Mouse (Mus musculus): Measurements from ENCODE around the gene Gm1043. TPM values are rescaled to one million over a fixed set of nuclear protein-coding genes. Genes with fewer than 3 reads are reported as not detected.
A peak's percentile ranks its signal among the peaks of the same experiment; 100 is the strongest.

Gene Gm1043
- total RNA-seq, 2 experiments from 2014 or later = not detected

DNA sequence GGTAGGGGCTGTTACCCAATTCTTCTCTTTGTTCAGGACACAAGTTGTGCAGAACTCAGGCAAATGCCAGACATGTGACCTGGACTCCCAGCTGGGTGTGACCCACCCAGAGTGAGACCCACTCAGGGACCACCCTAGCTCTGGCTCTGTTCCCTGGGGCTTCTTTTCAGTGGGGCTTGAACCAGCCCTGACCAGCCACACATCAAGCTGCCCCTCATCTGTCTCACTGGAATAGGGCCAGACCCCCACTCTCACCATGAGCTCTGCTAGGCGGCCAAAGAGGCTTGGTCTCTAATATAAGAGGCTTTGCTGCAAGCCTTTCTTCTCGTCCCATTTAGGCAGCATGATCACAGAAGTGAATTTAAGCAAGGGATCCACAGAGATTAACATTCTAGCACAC, 121.2 kb downstream of the Gm1043 start:
- no peak for DNase-seq

GRCm38 (mm10) chr5:37212938-37213708, 128.0 kb downstream of the Gm1043 start:
- no peak for DNase-seq

- no peak for DNase-seq
Observed at GRCm38 (mm10) chr5:37213709-37214103, 128.5 kb downstream of the Gm1043 start.

- no peak for DNase-seq
Observed at GRCm38 (mm10) chr5:37214614-37215013, 129.4 kb downstream of the Gm1043 start.

DNA sequence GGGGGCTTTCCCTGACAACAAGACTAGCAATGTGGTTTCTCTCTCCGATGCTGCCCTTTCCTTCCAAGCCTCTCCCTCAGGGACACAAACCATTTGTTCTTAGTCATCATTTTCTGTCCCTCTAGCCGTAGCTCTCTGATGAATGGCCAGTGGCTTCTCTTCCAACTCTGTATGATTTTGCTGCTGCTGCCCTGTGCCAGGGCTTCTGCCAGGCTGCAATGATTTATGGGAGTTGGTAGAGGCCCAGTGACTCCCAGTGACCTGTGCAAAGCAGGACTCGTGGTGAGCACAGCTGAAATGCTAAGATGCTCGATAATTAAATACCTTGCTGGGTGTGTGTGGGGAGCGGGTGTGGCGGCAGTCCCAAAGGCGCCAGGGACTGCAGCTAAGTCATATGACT, 130.1 kb downstream of the Gm1043 start:
- DNase-seq = no peak

DNA sequence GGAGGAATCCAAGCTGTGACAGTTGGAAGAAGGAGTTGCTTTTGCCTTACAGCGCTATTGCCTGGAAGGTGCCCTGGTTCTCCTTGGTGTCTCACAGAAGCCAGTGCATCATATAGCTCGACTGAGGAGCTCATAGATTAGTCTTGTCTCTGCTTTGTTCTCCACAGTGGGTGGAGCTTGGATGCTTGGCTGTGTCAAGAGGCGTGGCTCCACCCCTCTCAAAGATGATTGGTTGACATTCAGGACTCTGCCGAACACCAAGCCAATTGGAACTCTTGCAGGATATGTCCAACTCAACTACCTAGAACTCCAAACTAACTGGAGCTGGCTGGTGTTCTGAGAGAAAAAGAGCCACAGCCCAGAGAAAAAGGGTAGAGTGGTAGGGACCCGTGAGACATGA, 134.4 kb downstream of the Gm1043 start:
- no peak for DNase-seq

DNA sequence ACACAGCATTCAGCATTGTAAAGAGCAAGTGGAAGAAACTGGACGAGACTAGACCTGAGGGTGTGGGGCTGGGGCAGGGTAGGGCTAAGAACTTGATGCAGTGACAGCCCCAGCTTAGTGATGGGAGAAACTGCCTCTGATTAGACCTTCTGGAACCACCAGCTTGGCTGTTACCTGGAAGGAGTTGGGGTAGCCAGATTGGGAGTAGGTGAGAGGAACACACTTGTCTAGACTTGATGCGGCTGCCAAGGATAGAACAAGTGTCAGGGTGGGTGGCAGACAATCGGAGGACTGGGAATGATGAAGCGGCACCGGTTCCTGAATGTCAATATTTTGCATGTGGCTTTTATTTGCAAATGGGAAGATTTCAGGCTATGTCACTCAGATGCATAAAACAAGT, 135.4 kb downstream of the Gm1043 start:
- DNase-seq = no peak

GRCm38 (mm10) chr5:37221563-37221962, 136.4 kb downstream of the Gm1043 start:
- DNase-seq = no peak

DNA sequence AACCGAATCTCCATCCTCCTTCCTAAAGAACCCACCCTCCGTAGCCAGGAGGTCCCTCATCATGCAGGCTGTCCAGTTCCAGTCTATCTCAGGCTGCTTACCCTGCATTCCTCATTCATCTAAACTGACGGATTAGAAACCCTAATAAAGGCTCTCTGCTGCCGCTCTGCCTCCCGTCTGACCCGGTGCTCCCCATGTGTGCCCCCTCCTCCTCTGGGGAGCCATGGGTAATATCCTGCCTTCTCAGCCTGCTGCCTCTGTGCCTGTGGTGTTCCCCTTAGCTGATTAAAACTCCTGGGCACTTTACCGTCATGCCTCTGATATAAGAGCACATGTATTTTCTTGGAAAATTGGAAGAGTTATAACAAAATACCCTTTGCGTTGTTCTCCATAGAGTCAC, 137.1 kb downstream of the Gm1043 start:
- no peak for DNase-seq

GRCm38 (mm10) chr5:37225708-37226107, 140.5 kb downstream of the Gm1043 start:
- no peak for DNase-seq

- DNase-seq = no peak
Observed at GRCm38 (mm10) chr5:37227956-37228680, 142.9 kb downstream of the Gm1043 start.

- no peak for DNase-seq
Observed at GRCm38 (mm10) chr5:37228894-37229293, 143.7 kb downstream of the Gm1043 start.

- DNase-seq = no peak
Observed at GRCm38 (mm10) chr5:37233010-37233557, 147.9 kb downstream of the Gm1043 start.

- no peak for DNase-seq
Observed at GRCm38 (mm10) chr5:37238654-37239053, 153.5 kb downstream of the Gm1043 start.

DNA sequence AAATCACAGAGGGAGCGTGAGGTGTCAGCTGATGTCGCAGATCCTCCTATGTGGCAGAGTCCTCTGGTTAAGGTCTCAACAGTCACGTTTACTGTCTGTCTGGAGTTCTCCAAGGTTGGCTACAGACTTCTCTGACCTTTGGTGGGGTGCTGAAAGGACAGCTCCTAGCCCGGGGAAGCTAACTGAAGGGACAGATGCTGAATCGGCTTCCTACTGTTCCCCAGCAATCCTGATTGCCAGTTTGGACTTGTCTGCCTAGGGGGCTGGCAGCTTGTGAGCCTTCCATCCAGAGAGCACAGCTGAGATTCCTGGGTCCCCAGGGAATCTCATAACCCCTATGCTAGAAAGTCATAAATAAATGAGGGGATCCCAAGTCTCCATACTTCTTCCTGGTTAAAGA, 155.4 kb downstream of the Gm1043 start:
- DNase-seq = no peak

- no peak for DNase-seq
Observed at GRCm38 (mm10) chr5:37241224-37241623, 156.1 kb downstream of the Gm1043 start.

DNA sequence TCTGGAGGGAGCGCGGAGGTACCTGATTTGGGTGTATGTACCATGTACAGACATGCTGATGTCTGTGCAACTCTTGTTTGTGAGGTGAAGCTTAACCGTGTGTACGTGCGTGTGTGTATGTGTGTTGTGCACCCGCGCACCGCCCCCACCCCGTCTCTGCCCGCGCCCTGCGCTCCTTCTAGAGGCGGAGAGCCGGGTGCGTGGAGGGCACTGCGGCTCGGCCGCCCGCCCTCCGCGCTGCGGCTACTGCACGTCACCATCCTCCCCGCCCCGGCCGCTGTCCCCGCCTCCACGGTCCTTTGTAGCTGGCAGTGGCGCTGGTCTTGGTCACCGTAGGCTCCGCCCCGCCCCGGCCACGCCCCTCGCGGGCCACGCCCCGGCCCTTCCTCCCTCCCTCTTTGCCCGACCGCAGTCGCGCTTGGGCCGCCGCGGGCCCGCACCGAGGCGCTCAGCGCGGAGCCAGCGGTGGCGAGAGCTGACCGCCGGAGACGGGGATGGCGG, 156.5 kb downstream of the Gm1043 start, which contains the start of gene Crmp1:
Crmp1 (plus strand) TSS at position 290 of the 501 bp plus-strand sequence.
- DNase-seq = no peak

- no peak for DNase-seq
Observed at GRCm38 (mm10) chr5:37242360-37243168, 157.4 kb downstream of the Gm1043 start.

- DNase-seq = peak; percentile 81
Observed at GRCm38 (mm10) chr5:37243169-37243886, 158.2 kb downstream of the Gm1043 start.

GRCm38 (mm10) chr5:37244161-37244560, 159.0 kb downstream of the Gm1043 start:
- no peak for DNase-seq

- no peak for DNase-seq
Observed at GRCm38 (mm10) chr5:37244666-37245242, 159.6 kb downstream of the Gm1043 start.

Data from gastrocnemius, postnatal 10 days (tissue).